Mouse (Mus musculus): ENCODE measurements around the gene Rcan2.

The Rcan2 gene

DNA sequence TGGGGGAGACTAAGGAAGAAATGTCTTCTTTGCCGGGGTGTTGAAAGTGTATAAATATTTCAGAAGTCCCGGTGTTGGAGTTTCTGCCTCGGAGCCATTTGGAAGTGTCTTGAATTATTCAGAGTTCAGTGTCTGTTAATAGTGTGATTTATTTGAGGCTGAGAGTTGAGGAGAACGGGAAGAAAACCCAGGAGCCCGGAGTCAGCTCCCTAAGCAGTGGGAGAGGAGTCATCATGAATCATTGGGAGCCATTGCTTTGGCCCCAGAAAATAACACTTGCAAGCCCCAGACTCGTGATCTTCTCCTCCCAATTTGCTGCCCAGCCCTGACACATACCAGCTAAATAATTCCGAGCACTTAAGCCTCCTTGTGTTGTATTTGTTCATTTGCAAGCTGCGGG, 115.0 kb downstream of the Rcan2 start:
- no peak for DNase-seq (ENCODE audit: low spot score)

DNA sequence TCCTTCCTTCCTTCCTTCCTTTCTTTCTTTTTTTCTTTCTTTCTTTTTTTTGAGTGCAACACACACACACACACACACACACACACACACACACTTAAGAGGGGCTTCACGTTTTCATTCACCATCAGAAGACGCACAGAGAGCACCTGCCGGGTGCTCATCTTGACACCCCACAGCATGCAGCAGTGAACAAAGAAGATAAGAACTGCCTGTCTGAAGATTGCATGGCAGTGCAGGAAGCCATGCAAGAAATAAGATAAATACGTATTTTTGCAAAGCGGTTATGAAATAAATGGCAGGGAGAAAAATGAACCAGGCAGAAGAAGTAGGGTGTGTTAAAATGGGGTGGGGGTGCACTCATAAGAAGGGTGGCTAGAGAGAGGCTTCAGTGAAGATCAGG, 116.0 kb downstream of the Rcan2 start:
- DNase-seq (ENCODE audit: low spot score): no peak

DNA sequence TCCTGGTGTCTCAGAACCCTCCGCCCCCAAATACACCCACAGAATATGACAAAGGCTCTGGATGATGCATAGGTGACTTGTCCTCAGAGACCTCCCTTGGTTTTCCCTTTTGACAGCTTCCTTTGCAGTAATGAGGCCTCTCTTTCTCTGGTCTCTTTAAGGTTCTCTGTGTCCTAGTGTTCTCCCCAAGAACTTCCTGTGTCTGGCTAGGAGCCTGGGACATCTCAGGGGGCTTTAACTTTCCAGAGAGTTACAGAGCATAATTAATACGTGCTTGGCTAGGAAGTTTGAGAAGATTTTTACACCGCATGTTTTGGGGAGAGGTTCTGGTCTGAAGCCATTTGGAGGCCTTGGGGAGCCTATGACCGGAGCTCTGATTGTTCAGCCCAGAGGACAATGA, 128.7 kb downstream of the Rcan2 start:
- no peak for DNase-seq (ENCODE audit: low spot score)

DNA sequence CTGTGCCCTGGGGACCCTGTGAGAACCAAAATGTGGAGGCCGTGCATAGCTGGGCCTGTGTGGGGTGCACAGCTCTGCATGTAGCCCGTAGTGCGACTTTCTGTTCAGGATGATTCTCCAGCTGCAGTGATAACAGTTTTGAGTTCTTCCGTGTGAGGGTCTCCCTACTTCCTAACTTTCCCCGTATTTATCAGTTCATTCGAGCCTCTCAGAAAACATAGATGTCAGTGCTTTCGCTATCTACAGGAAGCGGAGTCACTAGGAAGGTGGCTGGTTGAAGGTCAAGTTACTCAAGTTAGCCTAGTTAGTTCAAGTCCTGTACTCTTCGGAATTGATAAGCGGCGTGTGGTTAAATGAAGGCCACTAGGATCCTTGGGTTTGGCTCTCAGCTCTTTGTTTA, 130.6 kb downstream of the Rcan2 start:
- no peak for DNase-seq (ENCODE audit: low spot score)

DNA sequence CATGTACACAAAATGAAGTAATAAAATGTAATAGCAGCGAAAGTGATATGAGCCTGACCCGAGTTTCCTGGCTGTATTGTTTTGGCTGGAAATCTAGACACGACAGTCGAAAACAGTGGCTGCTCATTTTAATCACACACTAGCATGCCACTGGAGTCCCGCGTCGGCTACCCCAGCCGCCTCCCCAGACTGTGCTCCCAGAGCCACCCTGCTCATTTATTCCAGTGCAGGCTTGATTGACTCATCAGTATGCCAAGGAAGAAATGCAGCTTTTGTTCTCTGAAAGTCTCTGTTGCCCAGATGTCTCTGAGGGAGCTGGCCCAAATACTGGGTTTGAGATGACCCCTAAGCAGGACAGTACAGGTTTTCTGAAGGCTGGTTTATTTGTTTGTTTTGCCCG, 132.9 kb downstream of the Rcan2 start:
- DNase-seq (ENCODE audit: low spot score): no peak

DNA sequence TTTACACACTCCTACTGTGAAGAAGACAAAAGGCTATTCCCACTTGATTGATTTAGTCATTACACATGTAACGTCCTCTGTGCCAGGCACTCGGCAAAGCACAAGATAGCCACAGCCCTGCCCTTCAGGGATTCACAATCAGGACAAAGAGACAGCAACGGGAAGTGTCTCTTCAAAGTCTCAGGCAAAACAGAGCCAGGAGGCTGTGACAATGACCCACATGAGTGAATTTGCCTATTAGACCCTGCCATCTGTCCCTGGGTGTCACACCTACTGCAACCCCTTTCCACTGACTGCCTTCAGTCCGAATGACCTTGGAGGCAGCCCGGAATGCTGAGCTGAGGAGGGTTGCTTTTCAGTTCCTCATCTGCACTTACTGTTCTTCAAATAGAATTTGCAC, 151.1 kb downstream of the Rcan2 start:
- no peak for DNase-seq (ENCODE audit: low spot score)

DNA sequence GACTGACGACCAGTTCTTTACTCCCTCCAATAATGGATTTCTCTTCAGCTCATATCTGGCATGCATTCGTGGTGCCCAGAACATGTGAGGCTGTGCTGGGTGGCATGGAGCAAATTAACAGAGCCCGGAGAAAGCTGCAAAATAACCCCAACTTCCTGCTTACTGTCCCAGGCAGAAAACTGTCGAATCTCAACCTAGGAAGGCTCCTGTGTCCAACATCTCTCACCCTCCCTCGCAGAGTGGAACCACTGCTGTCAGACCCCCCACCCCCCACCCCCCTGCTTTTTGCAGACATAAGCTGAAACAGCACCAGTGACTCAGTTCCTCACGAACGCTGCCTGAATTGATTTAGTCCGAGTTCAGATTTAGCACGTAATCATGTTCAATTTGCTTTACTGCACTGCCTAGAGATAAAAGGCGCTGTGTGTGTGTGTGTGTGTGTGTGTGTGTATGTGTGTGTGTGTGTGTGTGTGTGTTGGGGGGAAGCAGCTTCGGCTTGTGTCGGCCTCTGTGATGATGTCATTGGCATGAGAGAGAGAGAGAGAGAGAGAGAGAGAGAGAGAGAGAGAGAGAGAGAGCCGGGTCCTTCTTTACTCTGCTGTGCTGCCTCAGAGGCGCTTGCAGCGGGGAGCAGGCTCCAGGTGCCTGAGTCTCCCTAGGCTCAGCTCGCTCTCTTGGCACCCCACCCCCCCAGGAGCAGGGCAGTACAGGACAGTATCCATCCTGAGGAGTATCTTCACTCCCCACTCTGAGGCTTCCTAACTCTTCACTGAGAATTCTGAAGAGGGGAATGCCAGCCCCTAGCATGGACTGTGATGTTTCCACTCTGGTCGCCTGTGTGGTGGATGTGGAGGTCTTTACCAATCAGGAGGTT, 151.7 kb downstream of the Rcan2 start:
- DNase-seq (ENCODE audit: low spot score): no peak

DNA sequence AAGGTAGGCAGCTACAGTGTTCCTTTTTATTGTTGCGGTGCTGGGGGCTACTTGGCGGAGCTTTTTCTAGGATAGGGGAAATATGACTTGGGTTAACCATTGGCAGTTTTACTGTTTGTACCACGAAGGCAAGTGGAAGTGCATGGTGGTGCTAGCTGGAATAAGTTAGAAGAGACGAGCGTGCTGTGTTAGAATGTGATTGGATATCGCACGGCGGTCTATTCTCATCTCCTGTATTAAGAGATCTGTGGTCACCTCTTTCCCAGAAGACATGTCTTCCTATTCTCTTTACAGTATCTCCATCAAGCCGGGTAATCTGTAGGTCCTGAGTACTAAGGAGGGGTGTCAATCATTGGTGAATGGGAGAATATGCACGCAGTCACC, 152.4 kb downstream of the Rcan2 start:
- DNase-seq (ENCODE audit: low spot score): no peak

DNA sequence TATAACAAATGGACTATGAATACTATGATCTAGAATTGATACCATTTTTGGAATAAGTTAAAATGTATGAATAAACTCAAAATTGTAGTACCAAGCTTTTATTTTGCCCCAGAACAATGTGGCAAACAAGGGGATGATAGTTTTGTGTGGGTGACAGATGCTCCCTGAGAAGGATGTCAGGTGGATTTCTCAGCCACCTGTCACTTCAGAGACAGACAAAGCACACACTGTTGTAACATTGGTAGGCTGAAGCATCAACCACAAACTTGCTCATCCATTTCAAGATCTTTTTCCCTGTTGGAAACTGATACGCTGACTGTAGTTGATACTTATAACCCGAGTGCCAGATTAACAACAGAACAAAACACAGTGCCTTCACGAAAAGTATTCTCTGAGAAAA, 158.6 kb downstream of the Rcan2 start:
- no peak for DNase-seq (ENCODE audit: low spot score)

DNA sequence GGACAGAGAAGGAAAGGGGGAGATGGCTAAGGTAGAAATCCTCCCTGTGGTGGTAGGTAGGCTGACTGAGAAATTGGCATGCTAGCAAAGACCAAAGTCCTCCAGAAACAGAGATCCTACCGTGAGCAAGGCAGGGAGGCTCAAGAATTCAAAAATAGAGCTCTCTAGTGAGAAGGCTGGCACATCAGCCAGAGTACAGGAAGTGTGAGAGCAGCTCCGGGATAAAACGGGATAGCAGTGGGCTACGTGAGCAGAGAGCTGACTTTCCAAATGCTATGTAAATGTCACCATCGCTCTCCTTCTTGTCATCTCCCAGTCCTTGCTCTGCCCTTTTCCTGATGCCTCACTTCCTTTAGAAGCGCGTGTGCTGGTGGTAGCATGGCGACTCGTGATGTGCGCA, 168.8 kb downstream of the Rcan2 start:
- DNase-seq (ENCODE audit: low spot score): no peak

DNA sequence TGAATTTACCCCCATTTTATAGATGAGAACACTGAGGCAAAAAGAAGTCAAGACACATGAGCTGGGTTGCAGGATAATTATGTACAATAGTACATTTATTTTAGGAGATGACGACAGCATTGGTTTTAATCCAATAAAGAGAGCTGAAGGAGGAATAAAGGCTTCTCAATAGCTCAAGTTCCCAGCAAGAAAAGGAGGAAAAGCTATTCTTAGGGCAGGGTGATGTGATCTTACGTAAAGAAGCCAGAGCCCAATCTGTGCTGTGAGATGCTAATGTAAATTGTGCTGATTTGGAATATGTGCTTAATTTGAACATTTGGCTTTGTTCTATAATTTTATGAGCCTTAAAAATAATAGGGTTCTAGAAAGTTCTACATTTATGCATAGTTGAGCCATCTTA, 176.4 kb downstream of the Rcan2 start:
- no peak for DNase-seq (ENCODE audit: low spot score)

DNA sequence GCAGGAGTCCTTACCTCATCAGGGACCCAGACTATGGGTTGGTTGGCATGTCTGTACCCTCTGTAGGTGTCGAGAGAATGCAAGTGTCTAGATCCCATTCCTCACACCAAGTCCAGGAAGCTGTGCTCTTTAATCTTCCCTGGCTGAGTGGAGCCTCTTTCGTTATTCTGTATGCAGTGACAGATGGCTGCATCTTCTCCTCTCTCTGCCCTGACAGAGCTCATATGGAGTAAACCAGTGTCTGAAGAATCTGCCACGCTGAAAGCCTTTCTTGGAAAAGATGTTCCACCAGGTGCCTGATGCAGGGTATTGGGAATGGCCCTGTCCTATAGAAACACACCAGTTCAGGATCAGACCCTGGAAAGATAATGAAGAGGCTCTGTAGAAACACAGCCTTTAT, 178.8 kb downstream of the Rcan2 start:
- no peak for DNase-seq (ENCODE audit: low spot score)

DNA sequence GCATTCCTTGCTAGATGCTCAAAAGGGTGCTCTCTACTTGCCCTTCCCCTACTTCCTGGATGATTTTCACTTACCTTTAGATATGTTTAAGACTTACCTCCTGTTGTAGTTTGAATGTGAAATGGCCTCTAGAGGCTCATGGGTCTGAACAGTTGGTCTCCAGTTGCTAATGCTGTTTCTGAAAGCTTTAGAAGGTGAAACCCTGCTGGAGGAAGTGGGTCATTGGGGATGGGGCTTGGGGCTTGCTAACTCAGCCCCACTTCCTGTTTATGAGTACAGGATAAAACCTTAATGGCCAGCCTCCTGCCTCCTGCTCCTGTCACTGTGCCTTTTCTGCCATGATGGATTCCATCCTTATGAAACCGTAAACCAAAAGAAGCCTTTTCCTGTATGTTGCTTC, 181.4 kb downstream of the Rcan2 start:
- no peak for DNase-seq (ENCODE audit: low spot score)

DNA sequence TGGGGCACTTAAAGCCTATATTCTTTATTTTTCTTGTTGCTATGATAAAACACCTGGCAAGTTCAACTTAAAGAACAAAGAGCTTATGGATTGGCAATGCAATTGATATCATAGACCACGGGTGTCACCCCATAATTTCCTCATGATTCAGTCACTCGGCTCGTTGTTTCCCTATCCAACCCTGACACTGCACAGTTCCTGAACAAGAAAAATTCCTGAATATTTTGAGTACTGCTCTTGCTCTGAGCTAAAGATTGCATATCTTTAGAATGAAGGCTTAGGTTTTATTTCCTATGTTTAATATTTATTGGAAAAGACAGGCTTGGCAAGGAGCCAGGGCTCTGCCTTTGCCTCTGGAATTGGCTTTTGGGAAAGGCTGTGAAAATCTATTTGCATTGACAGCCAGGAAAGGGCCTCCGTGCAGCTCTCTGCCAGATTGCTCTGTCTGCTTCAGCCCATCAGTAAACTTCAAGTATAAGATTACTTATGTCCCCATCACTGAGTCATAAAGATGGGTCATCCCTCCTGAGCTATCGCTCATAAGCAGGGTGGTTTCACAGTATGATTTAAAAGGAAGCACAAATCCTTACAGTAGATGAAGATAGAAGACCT, 188.3 kb downstream of the Rcan2 start:
- DNase-seq (ENCODE audit: low spot score): no peak

DNA sequence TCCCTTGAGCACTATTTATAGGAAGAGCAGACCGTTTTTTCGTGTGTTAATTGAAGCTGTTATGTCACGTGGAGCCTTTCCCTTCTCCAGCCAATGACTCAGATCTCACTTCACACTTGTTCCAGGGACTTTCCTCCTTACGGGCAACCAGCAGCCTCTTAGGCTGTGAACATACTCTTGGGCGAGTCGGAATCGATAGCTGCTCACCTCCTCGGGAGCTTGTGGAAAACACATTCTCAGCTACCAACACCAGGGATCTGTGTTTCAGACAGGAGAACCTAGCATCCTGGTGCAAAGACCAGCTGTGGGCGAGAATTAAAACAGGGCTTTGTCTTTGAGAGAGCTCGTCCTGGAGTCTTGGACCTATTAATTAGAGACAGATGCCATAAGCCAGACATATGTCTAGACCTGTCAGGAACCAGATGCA, 189.8 kb downstream of the Rcan2 start:
- no peak for DNase-seq (ENCODE audit: low spot score)

DNA sequence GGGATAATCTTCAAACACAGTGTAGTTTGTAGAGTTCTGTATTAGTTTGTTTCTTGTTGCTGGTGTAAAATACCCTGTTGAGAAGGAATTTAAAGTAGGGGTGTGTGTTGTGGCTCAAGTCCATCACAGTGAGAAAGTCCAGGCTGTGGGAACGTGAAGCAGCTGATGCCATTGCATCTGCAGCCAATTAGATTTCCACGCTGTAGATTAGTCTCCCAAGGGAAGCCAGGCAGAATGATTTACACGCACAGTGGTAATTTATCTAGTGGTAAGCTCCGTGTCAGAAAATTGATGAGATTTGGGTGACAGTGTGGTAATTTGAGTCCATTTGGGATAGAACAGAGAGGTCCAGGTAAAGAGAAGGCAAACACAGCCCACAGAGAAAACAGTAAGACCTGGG, 192.9 kb downstream of the Rcan2 start:
- DNase-seq (ENCODE audit: low spot score): no peak

DNA sequence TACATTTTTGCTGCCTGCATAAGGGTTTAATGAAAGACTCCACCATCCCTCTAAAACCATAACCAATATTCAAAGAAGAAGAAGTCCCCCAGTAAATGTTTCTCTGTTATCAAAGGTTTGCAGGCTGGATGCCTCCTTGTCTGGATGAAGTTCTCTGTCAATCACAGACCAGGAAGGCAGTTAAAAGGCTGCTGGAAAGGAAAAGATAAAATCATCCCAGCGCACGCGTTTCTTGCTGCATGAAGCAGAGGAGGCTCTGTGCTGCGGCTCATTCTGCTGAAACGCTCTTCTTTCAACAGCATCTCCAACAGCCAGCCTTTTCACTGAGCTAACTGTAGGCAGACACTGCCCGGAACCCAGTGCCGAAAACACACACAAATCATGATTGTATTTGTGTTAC, 196.4 kb downstream of the Rcan2 start:
- no peak for DNase-seq (ENCODE audit: low spot score)

DNA sequence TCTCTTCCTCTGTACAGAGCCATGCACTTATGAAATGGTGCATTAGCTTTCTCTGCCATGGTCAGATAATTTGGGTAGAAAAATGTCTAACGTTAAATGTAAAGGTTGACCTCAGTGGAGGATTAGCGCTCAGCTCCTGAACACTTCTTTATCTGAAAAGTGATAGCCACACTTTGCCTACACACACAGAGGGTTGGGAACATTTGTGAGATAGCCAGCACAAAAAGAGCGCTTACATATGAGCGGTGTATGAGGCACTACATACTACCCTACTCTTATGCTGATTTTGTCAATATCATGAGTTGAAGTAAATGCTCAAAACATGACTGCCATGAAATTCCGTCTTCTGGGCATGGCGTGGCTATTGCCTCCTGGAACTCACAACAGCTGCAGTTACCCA, 196.9 kb downstream of the Rcan2 start:
- DNase-seq (ENCODE audit: low spot score): no peak

DNA sequence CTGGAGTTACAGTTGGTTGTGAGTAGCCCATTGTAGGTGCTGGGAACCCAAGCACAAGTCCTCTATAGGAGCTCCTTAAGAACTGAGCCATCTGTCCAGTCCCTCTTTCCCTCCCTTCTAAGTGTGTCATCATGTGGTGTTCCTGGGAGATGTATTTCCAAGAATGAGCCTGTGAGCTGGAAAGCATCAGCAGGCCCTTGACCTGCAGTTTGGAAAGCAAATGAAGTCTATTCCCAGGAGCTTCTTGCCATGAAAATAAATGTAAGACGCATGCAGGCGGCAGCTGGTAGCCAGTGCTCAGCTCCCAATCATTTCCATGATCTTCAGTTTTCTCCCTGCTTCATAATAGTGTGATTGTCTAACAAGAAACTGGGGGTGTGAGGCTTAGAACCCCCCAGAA, 203.2 kb downstream of the Rcan2 start:
- DNase-seq (ENCODE audit: low spot score): no peak

DNA sequence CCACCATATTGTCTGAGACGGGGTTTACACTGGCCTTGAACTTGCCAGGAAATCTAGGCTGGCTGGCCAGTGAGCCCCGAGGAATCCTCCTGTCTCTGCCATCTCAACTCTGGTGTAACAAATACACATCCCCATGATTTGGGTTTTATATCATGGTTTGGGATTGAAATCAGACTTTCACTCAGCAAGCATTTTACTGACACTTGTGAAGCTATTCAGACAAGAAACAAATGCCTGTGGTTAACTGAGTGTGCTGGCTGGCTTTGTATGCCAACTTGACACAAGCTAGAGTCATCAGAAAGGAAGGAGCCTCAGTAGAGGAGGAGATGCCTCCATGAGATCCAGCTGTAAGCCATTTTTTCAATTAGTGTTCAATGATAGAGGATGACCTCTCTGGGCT, 206.3 kb downstream of the Rcan2 start:
- DNase-seq (ENCODE audit: low spot score): no peak

DNA sequence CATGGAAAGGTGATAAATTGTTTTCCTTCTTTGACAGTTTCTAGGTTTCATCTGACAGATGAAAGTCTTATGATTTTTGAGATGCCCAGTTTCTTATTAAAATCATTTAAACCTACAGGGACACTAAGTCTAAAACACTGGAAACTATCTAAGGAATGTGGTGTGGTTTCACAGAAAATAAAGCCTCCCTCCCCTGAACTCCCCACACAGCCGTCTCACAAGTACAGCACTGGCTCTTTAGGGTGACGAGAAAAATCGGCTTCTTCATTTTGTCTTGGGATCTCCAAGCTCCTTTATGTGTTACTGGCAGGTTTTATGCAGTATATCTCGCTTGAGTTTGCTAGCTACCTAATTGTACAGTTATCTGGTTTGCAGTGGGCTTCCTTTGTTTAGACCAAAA, 210.8 kb downstream of the Rcan2 start:
- no peak for DNase-seq (ENCODE audit: low spot score)

DNA sequence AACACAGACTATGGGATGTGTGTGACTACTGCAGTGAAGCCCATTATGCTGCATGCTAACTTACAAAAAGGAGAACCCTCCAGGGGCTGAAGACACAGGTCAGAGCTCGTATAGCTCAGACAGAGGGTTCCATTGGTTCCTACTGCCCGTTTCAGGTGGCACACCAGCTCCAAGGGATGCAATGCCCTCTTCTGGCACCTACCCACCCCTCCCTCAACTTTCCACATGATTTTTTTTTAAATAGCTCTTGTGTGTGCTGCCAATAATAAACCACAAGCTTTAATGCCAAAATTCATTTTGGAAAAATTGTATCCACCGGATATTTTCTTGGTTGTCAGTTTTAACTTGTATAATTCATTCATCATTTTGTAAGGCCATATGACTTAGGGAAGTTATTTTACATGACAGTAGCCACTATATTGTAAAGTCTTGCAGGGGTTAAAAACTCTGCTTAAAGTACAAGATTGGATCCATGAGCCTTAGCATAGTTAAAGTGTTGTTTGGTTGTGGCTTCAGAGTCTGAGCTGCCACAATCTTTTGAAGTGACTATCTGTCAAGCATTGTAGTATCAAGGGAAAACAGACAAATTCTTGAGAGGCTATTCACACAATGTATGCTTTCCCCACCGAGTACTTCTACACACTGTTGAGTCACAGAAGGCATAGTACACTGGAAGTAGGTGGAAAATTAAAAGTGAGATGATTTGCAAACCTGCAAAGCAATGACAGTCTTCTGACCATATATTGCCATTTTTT, 212.8 kb downstream of the Rcan2 start:
- DNase-seq (ENCODE audit: low spot score): no peak

DNA sequence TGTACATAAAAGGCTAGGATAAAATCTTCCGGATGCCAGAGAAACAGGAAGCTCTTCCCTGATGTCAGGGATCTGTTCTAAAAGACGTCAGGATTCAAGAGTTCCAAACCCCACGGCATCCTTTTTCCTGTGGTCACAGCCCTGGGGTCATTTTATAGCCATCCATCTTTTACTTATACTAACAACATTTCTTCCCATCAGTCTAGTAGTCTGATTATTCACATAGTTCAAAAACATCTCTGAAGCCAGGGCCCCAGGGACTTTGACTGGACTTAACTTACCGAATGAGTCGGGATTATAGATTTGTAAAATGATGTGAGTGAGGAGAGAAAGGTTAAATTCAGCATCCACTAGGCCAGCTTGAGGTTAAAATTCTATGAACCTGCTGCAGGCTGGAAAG, 215.2 kb downstream of the Rcan2 start:
- no peak for DNase-seq (ENCODE audit: low spot score)

All from ovary, adult 18-20 months (tissue).